Mouse (Mus musculus) midbrain, embryonic 11.5 days (tissue): Measurements from ENCODE around the gene Aldh3b1. TPM values are rescaled to one million over a fixed set of nuclear protein-coding genes. Genes with fewer than 3 reads are reported as not detected.
"Not testable (repeated sequence)": the region's sequence is repeated elsewhere in the genome, so short reads cannot be mapped to it uniquely, and the experiment has no call there.

Experiments used
- ATAC-seq: fragments of 200-750 bp; cut with Nextera tagmentation; 2 replicates; pipeline ENCODE4 v1.8.0; 2017; ENCODE audit warnings: moderate TSS enrichment, moderate library complexity; ENCODE audit not compliant: low FRiP score
- DNase-seq: peaks from one replicate; pipeline ENCODE4 v3.0.0; 2015; ENCODE audit warnings: low spot score; ENCODE audit errors: missing footprints
- H3K27ac ChIP-seq: fragments of 300-500 bp; sonication (generic); 2 replicates; pipeline ENCODE4 v1.5.1; 2014; ENCODE audit warnings: low read depth, low read length
- H3K27me3 ChIP-seq: fragments of 300-500 bp; sonication (generic); 2 replicates; pipeline ENCODE4 v1.6.1; 2014; ENCODE audit warnings: mild to moderate bottlenecking, low read length, moderate library complexity, mixed read lengths; ENCODE audit not compliant: control insufficient read depth, insufficient read depth
- H3K36me3 ChIP-seq: fragments of 300-500 bp; sonication (generic); 2 replicates; pipeline ENCODE4 v1.6.1; 2014; ENCODE audit warnings: mild to moderate bottlenecking, low read length, moderate library complexity, mixed read lengths; ENCODE audit not compliant: control insufficient read depth, insufficient read depth
- H3K4me1 ChIP-seq: fragments of 300-500 bp; sonication (generic); 2 replicates; pipeline ENCODE4 v1.6.1; 2014; ENCODE audit warnings: low read length; ENCODE audit not compliant: control insufficient read depth, insufficient read depth
- H3K4me2 ChIP-seq: fragments of 300-500 bp; sonication (generic); 2 replicates; pipeline ENCODE4 v1.6.1; 2014; ENCODE audit warnings: mild to moderate bottlenecking, moderate library complexity
- H3K4me3 ChIP-seq: fragments of 300-500 bp; sonication (generic); 2 replicates; pipeline ENCODE4 v1.5.1; 2014; ENCODE audit warnings: low read depth, low read length
- H3K9ac ChIP-seq: fragments of 300-500 bp; sonication (generic); 2 replicates; pipeline ENCODE4 v1.6.1; 2014; ENCODE audit warnings: low read length
- H3K9me3 ChIP-seq: fragments of 300-500 bp; sonication (generic); 2 replicates; pipeline ENCODE4 v1.6.1; 2016; ENCODE audit warnings: low read length; ENCODE audit not compliant: control insufficient read depth
- WGBS: fragments of 180-500 bp; shearing (Covaris S2); extraction: QIAGEN DNeasy Blood & Tissue Kit; methylation state at CpG from one replicate; pipeline ENCODE4 v1.1.7; 2014; 5-methylcytosine and 5-hydroxymethylcytosine counted together
- polyA plus RNA-seq: library from polyadenylated mRNA; unstranded; fragments of >200 nt; fragmentation: Nextera tagmentation; extraction: Ambion mirVana; gene quantifications from 2 replicates; pipeline ENCODE4 v1.2.1, GENCODE M21; 2014

Aldh3b1 gene
- polyA plus RNA-seq, 1 experiment from 2014 or later: 0.67 TPM

- Histone ChIP-seq H3K36me3 (no peaks in the 10 kb centered on the region), H3K9me3 (no peaks in the 10 kb centered on the region), H3K9ac (no peak overlapping the region), H3K27me3 (no peaks in the 10 kb centered on the region), H3K4me3 (no peak overlapping the region), H3K27ac (no peak overlapping the region), H3K4me2 (no peak overlapping the region), H3K4me1 (no peaks in the 10 kb centered on the region)
- ATAC-seq (no peak), DNase-seq (no peak)
- 78% methylated on average over 5 of the region's 5 CpGs for WGBS
Measured at GRCm38 (mm10) chr19:3960211-3960610, 30.6 kb upstream of the Aldh3b1 start.

DNA sequence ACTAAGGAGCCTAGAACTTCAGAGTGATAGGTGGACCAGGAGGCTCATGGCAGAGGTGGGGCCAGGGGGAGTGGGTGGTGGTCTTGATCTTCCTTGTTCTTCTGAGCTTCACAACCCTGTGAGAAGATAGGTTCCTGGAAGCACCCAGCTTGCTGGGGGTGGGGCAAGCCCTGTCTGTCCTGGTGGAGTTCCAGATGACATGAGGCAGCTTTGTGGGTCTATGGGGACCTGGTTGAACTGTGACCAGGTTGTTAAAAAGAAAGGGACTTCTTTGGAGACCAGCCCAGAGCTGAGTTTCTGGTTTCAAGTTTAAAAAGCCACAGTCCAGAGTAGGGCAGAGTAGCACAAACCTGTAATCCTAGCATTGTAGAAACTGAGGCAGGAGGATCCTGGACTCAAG is 29.4 kb upstream of the Aldh3b1 start:
- DNase-seq: no peak

DNA sequence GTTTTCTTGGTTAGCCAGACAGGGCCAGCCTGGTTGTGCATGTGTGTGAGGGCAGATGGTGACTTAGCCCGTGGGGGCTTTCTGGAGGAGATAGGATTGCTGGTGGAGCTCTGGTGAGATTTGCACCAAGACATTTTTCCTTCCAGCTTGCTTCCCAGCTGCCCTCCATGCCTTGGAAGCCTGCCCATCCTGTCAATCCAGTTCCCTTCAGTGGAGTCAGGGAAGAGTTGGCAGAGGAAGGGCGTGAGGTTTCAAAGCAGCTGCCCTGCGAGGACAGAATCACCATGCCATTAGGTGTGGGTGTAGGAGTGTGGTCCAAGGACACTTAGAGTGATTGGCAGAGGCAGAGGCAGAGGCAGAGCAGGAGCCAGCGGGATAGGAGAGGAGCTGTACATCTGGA is 28.9 kb upstream of the Aldh3b1 start, which contains the start of gene Aldh3b3:
Aldh3b3 (plus strand) TSS at position 176 of the 400 bp plus-strand sequence.
- H3K36me3 ChIP-seq: no peaks in the 10 kb centered on the region
- no peaks in the 10 kb centered on the region for H3K9me3 ChIP-seq
- H3K27ac ChIP-seq: no peak within 1 kb of the TSS
- no peak for ATAC-seq
- no peak for DNase-seq
- H3K4me1 ChIP-seq: no peaks in the 10 kb centered on the region
- WGBS: 79% methylated on average over 4 of the region's 4 CpGs
- H3K4me3 ChIP-seq: no peak within 1 kb of the TSS
- no peaks in the 10 kb centered on the region for H3K27me3 ChIP-seq
- no peak within 1 kb of the TSS for H3K9ac ChIP-seq
- no peak within 1 kb of the TSS for H3K4me2 ChIP-seq

More for the DNA sequence above, 29.4 kb upstream of the Aldh3b1 start:
- H3K4me1 ChIP-seq: no peaks in the 10 kb centered on the region
- no peak overlapping the region for H3K4me2 ChIP-seq
- H3K4me3 ChIP-seq: no peak overlapping the region
- H3K27me3 ChIP-seq: no peaks in the 10 kb centered on the region
- no peak for ATAC-seq
- H3K9ac ChIP-seq: no peak overlapping the region
- H3K27ac ChIP-seq: no peak overlapping the region
- H3K36me3 ChIP-seq: no peaks in the 10 kb centered on the region
- H3K9me3 ChIP-seq: no peaks in the 10 kb centered on the region

GRCm38 (mm10) chr19:3957296-3958036 is 27.9 kb upstream of the Aldh3b1 start:
- H3K9me3 ChIP-seq, H3K27me3 ChIP-seq, H3K4me3 ChIP-seq, H3K4me2 ChIP-seq, ATAC-seq, H3K27ac ChIP-seq, H3K4me1 ChIP-seq, H3K36me3 ChIP-seq, H3K9ac ChIP-seq: not testable (repeated sequence)
- 75% methylated on average over 5 of the region's 5 CpGs for WGBS
- peak; percentile 17 for DNase-seq

DNA sequence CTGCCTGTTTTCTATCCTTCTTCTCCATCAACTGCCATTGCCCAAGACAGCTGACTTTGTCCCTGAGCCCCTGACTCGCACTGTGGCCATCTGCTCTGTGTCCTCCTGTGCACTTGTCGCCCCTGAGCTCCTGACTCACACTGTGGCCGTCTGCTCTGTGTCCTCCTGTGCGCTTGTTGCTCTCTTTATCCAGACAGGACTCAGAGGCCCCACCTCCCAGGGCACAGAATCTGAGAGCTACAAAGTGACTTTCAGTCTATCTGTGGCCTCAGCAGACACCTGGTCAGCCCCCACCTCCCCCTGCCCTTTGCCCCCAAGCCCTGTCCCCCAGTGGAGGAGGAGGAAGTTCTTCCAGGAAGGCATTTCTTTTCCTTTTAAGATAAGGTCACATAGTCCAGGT is 26.2 kb upstream of the Aldh3b1 start:
- Histone ChIP-seq H3K27ac (no peak overlapping the region), H3K36me3 (no peaks in the 10 kb centered on the region), H3K9me3 (no peaks in the 10 kb centered on the region), H3K4me1 (no peaks in the 10 kb centered on the region), H3K27me3 (no peaks in the 10 kb centered on the region), H3K9ac (no peak overlapping the region), H3K4me3 (no peak overlapping the region), H3K4me2 (no peak overlapping the region)
- DNase-seq: no peak
- ATAC-seq: no peak
- WGBS: 59% methylated on average over 4 of the region's 4 CpGs

- H3K4me3 ChIP-seq: no peak overlapping the region
- H3K36me3 ChIP-seq: no peaks in the 10 kb centered on the region
- DNase-seq (peak; percentile 39), ATAC-seq (no peak)
- 82% methylated on average over 3 of the region's 3 CpGs for WGBS
- no peaks in the 10 kb centered on the region for H3K27me3 ChIP-seq
- H3K27ac ChIP-seq: no peak overlapping the region
- no peaks in the 10 kb centered on the region for H3K9me3 ChIP-seq
- no peak overlapping the region for H3K4me2 ChIP-seq
- H3K4me1 ChIP-seq: no peaks in the 10 kb centered on the region
- H3K9ac ChIP-seq: no peak overlapping the region
Measured at GRCm38 (mm10) chr19:3955033-3955432, 25.4 kb upstream of the Aldh3b1 start.

GRCm38 (mm10) chr19:3952099-3952498 is 22.5 kb upstream of the Aldh3b1 start:
- no peaks in the 10 kb centered on the region for H3K9me3 ChIP-seq
- no peak overlapping the region for H3K9ac ChIP-seq
- H3K27ac ChIP-seq: no peak overlapping the region
- H3K27me3 ChIP-seq: no peaks in the 10 kb centered on the region
- H3K36me3 ChIP-seq: no peaks in the 10 kb centered on the region
- ATAC-seq: no peak
- 65% methylated on average over 1 of the region's 1 CpGs for WGBS
- H3K4me1 ChIP-seq: no peaks in the 10 kb centered on the region
- no peak for DNase-seq
- H3K4me2 ChIP-seq: no peak overlapping the region
- H3K4me3 ChIP-seq: no peak overlapping the region

- H3K9ac ChIP-seq: no peak overlapping the region
- ATAC-seq (no peak), DNase-seq (peak; percentile 19)
- H3K9me3 ChIP-seq: no peaks in the 10 kb centered on the region
- H3K27me3 ChIP-seq: no peaks in the 10 kb centered on the region
- H3K27ac ChIP-seq: no peak overlapping the region
- H3K4me1 ChIP-seq: no peaks in the 10 kb centered on the region
- H3K4me3 ChIP-seq: no peak overlapping the region
- no peak overlapping the region for H3K4me2 ChIP-seq
- H3K36me3 ChIP-seq: no peaks in the 10 kb centered on the region
Measured at GRCm38 (mm10) chr19:3951461-3951860, 21.9 kb upstream of the Aldh3b1 start.

GRCm38 (mm10) chr19:3950331-3950730 is 20.7 kb upstream of the Aldh3b1 start:
- no peaks in the 10 kb centered on the region for H3K9me3 ChIP-seq
- H3K36me3 ChIP-seq: no peaks in the 10 kb centered on the region
- H3K9ac ChIP-seq: no peak overlapping the region
- H3K27ac ChIP-seq: no peak overlapping the region
- DNase-seq (no peak), ATAC-seq (no peak)
- H3K27me3 ChIP-seq: no peaks in the 10 kb centered on the region
- no peaks in the 10 kb centered on the region for H3K4me1 ChIP-seq
- H3K4me2 ChIP-seq: no peak overlapping the region
- 78% methylated on average over 3 of the region's 3 CpGs for whole genome bisulfite sequencing
- H3K4me3 ChIP-seq: no peak overlapping the region
